Mouse (Mus musculus): ENCODE results near the gene Nlrp6. TPM values are rescaled to one million over a fixed set of nuclear protein-coding genes. Genes with fewer than 3 reads are reported as not detected.
"Not testable (repeated sequence)": the region's sequence is repeated elsewhere in the genome, so short reads cannot be mapped to it uniquely, and the experiment has no call there.

The Nlrp6 gene
- polyA plus RNA-seq, 1 experiment from 2014 or later = 52.8 TPM

DNA sequence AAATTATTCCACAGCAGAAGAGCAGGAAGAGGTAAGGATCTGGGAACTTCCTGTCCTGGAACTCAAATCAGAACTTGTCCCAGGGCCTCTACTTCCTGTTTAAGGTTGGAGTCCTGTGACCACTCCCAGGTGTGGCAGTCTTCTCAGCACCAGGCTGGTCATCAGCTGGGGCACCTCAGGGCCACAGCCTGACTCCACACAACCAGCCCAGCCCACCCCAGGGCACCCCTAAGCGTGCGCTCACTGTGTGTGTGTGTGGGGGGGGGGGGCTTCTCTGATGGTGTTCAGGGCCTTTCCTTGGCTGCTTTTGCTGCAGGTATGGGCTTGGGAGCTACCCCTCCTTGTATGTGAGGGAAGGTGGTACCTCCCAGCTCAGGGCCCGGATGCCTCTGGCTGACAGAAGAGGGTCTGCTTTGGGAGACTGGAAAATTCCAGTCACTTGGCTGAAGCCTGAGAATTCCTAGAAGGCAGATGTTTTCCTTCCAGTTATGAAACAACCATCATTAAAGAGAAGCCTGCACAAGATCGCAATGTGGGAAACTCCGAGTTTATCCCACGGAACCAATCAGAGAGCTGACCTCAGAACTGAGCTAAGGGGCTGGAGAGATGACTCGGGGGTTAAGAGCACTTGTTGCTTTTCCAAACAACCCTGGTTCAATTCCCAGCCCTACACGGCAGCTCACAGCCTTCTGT lies 50.9 kb downstream of the Nlrp6 start:
- Histone ChIP-seq H3K27me3 (replicated peaks; ENCODE audit: control insufficient read depth, insufficient read depth, low read length) (no peaks in the 10 kb centered on the region), H3K9ac (ENCODE audit: low read depth, low read length) (no peak overlapping the region), H3K9me3 (ENCODE audit: control insufficient read depth) (no peaks in the 10 kb centered on the region), H3K4me1 (replicated peaks; ENCODE audit: control insufficient read depth, insufficient read depth, low read length) (0 out of 2 replicates have a peak, but pooled peaks cover 7% of the 10 kb centered on the region), H3K36me3 (ENCODE audit: control insufficient read depth, insufficient read depth) (no peaks in the 10 kb centered on the region), H3K4me2 (replicated peaks; ENCODE audit: low read depth) (no peak overlapping the region), H3K27ac (ENCODE audit: low read depth, low read length) (peak overlapping the region; percentile 77), H3K4me3 (ENCODE audit: low read depth, low read length) (no peak overlapping the region)
- TF ChIP-seq CTCF (IDR thresholded peaks at IDR 0.05; ENCODE audit: low read depth) = no peak
- 62% methylated on average over 8 of the region's 8 CpGs for WGBS
- ATAC-seq = no peak

DNA sequence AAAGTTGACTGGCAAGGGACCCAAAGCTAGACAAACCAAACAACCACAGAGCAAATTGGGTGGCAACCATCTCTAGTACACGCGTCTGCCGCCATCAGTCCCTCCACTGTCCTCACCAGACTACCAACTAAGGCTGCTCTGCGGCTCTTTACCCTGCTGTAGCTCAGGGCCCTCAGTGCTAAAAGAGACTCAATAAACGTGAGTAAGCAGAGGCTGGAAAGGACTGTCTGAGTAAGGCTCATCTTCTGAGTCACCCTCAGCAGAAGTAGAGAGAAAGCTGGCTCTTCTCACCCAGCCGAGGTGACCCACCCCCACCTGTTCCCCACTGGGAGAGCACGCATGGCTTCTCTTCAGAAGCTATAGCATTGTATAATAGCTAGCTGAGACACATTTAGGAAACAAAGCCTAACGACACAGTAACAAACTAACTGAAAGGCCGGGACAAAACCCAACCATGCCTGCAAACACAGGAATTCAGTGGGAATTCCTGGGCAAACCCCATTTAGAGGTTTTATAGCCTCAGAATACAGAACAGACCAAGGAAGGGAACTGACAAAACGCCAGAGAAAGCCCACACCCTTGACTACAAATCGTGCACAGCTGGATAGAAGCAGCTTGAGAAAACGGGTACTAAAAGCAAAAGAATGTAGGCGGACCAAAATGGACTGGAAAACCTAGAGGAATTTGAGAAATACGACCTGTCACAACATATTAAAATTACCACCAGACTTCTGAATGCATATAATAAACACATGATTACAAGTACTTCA lies 52.9 kb downstream of the Nlrp6 start:
- no peaks in the 10 kb centered on the region for H3K27me3 ChIP-seq (replicated peaks; ENCODE audit: control insufficient read depth, insufficient read depth, low read length)
- no peak overlapping the region for H3K9ac ChIP-seq (ENCODE audit: low read depth, low read length)
- no peaks in the 10 kb centered on the region for H3K36me3 ChIP-seq (ENCODE audit: control insufficient read depth, insufficient read depth)
- WGBS = 50% methylated on average over 14 of the region's 14 CpGs
- H3K4me3 ChIP-seq (ENCODE audit: low read depth, low read length) = no peak overlapping the region
- no peak overlapping the region for H3K4me2 ChIP-seq (replicated peaks; ENCODE audit: low read depth)
- 0 out of 2 replicates have a peak overlapping the region, but pooled peaks have one; percentile 41 for H3K27ac ChIP-seq (ENCODE audit: low read depth, low read length)
- H3K4me1 ChIP-seq (replicated peaks; ENCODE audit: control insufficient read depth, insufficient read depth, low read length) = 0 out of 2 replicates have a peak, but pooled peaks cover 7% of the 10 kb centered on the region
- TF ChIP-seq CTCF (IDR thresholded peaks at IDR 0.05; ENCODE audit: low read depth) = no peak
- no peaks in the 10 kb centered on the region for H3K9me3 ChIP-seq (ENCODE audit: control insufficient read depth)
- ATAC-seq = no peak

DNA sequence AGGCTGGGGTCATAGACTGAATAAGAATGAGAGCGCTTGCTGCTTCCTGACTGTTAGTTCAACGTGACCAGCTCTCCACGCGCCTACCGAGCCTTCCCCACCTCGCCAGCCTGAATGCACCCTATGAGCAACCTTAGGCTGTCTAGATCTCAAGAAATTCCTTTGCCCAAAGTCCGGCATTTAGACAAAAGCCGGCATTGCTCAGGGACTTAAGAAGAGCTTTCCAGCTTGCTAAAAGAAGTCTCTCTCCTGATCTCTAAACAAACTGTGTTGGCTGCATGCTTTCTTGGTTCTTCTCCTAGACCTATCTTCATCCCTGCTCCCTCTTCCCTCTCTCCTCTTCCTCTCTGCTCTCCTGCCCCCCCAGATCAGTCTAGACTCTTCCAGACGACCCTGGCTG lies 54.2 kb downstream of the Nlrp6 start:
- Histone ChIP-seq H3K36me3 (ENCODE audit: control insufficient read depth, insufficient read depth) (no peaks in the 10 kb centered on the region), H3K27ac (ENCODE audit: low read depth, low read length) (peak overlapping the region; percentile 28; the same call in 1 of the 2 replicates), H3K4me2 (replicated peaks; ENCODE audit: low read depth) (no peak overlapping the region), H3K4me1 (replicated peaks; ENCODE audit: control insufficient read depth, insufficient read depth, low read length) (0 out of 2 replicates have a peak, but pooled peaks cover 7% of the 10 kb centered on the region), H3K9ac (ENCODE audit: low read depth, low read length) (no peak overlapping the region), H3K27me3 (replicated peaks; ENCODE audit: control insufficient read depth, insufficient read depth, low read length) (no peaks in the 10 kb centered on the region), H3K9me3 (ENCODE audit: control insufficient read depth) (no peaks in the 10 kb centered on the region), H3K4me3 (ENCODE audit: low read depth, low read length) (no peak overlapping the region)
- no peak for ATAC-seq
- TF ChIP-seq CTCF (IDR thresholded peaks at IDR 0.05; ENCODE audit: low read depth) = no peak
- WGBS = 26% methylated on average over 9 of the region's 9 CpGs

GRCm38 (mm10) chr7:140975465-140975864 lies 54.8 kb downstream of the Nlrp6 start:
- no peaks in the 10 kb centered on the region for H3K9me3 ChIP-seq (ENCODE audit: control insufficient read depth)
- TF ChIP-seq CTCF (IDR thresholded peaks at IDR 0.05; ENCODE audit: low read depth) = no peak
- no peak overlapping the region for H3K4me3 ChIP-seq (ENCODE audit: low read depth, low read length)
- WGBS = 54% methylated on average over 3 of the region's 3 CpGs
- no peaks in the 10 kb centered on the region for H3K36me3 ChIP-seq (ENCODE audit: control insufficient read depth, insufficient read depth)
- H3K4me1 ChIP-seq (replicated peaks; ENCODE audit: control insufficient read depth, insufficient read depth, low read length) = 0 out of 2 replicates have a peak, but pooled peaks cover 7% of the 10 kb centered on the region
- no peaks in the 10 kb centered on the region for H3K27me3 ChIP-seq (replicated peaks; ENCODE audit: control insufficient read depth, insufficient read depth, low read length)
- no peak overlapping the region for H3K27ac ChIP-seq (ENCODE audit: low read depth, low read length)
- no peak overlapping the region for H3K4me2 ChIP-seq (replicated peaks; ENCODE audit: low read depth)
- no peak overlapping the region for H3K9ac ChIP-seq (ENCODE audit: low read depth, low read length)
- ATAC-seq = no peak

DNA sequence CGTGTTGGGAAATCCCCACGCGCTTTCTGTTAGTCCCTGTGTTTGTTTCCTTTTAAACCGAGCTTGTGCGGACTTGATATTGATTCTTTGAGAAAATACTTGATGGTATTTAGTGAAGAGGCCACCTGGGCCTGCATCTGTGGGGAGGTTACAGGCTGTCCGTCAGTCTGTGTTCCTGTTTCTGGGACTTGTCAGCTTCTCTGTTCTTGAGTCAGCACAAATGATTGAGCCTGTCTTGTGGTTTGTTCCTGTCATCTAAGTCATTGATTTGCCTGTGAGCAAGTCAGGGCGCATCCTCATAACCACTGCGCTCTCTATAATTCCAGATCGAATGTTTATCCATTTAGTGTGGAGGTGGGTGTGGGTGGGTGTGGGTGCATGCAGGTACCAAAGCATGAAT lies 56.0 kb downstream of the Nlrp6 start:
- H3K4me3 ChIP-seq (ENCODE audit: low read depth, low read length); ATAC-seq; H3K36me3 ChIP-seq (ENCODE audit: control insufficient read depth, insufficient read depth); H3K4me1 ChIP-seq (replicated peaks; ENCODE audit: control insufficient read depth, insufficient read depth, low read length); H3K27ac ChIP-seq (ENCODE audit: low read depth, low read length); H3K9ac ChIP-seq (ENCODE audit: low read depth, low read length); H3K27me3 ChIP-seq (replicated peaks; ENCODE audit: control insufficient read depth, insufficient read depth, low read length); H3K4me2 ChIP-seq (replicated peaks; ENCODE audit: low read depth); H3K9me3 ChIP-seq (ENCODE audit: control insufficient read depth): not testable (repeated sequence)
- WGBS = 83% methylated on average over 9 of the region's 9 CpGs

Other genes with a start within 250 kb of the Nlrp6 start
- gene Olfr45, start 239.0 kb upstream of the Nlrp6 start, polyA plus RNA-seq (2015; fragmentation: Nextera tagmentation; extraction: Ambion mirVana) = not detected in 2 replicates
- gene Olfr541, start 223.6 kb upstream of the Nlrp6 start, polyA plus RNA-seq (2015; fragmentation: Nextera tagmentation; extraction: Ambion mirVana) = not detected in 2 replicates
- gene Cyp2e1, start 157.2 kb upstream of the Nlrp6 start, polyA plus RNA-seq (2015; fragmentation: Nextera tagmentation; extraction: Ambion mirVana) = not detected in 2 replicates
- 0.18 and 0.30 TPM in 2 replicates for gene Syce1, start 133.1 kb upstream of the Nlrp6 start, polyA plus RNA-seq (2015; fragmentation: Nextera tagmentation; extraction: Ambion mirVana)
- gene Zfp941, start 98.7 kb upstream of the Nlrp6 start, polyA plus RNA-seq (2015; fragmentation: Nextera tagmentation; extraction: Ambion mirVana) = 0.59 and 0.76 TPM in 2 replicates
- 52.2 and 55.3 TPM in 2 replicates for gene Urah, start 85.9 kb upstream of the Nlrp6 start, polyA plus RNA-seq (2015; fragmentation: Nextera tagmentation; extraction: Ambion mirVana)
- not detected in 2 replicates for gene Scgb1c1, start 75.4 kb upstream of the Nlrp6 start, polyA plus RNA-seq (2015; fragmentation: Nextera tagmentation; extraction: Ambion mirVana)
- not detected in 2 replicates for gene Odf3, start 73.1 kb upstream of the Nlrp6 start, polyA plus RNA-seq (2015; fragmentation: Nextera tagmentation; extraction: Ambion mirVana)
- not detected in 2 replicates for gene Gm45785, start 64.6 kb upstream of the Nlrp6 start, polyA plus RNA-seq (2015; fragmentation: Nextera tagmentation; extraction: Ambion mirVana)
- gene Ric8a, start 63.9 kb upstream of the Nlrp6 start, polyA plus RNA-seq (2015; fragmentation: Nextera tagmentation; extraction: Ambion mirVana) = 42.3 and 47.7 TPM in 2 replicates
- gene Bet1l, start 63.3 kb upstream of the Nlrp6 start, polyA plus RNA-seq (2015; fragmentation: Nextera tagmentation; extraction: Ambion mirVana) = 42.4 and 52.6 TPM in 2 replicates
- gene Psmd13, start 38.9 kb upstream of the Nlrp6 start, polyA plus RNA-seq (2015; fragmentation: Nextera tagmentation; extraction: Ambion mirVana) = 150 and 155 TPM in 2 replicates
- 28.9 and 30.9 TPM in 2 replicates for gene Sirt3, start 38.6 kb upstream of the Nlrp6 start, polyA plus RNA-seq (2015; fragmentation: Nextera tagmentation; extraction: Ambion mirVana)
- gene Cox8b, start 20.5 kb upstream of the Nlrp6 start, polyA plus RNA-seq (2015; fragmentation: Nextera tagmentation; extraction: Ambion mirVana) = 0.53 and 0.69 TPM in 2 replicates
- 18.9 and 19.4 TPM in 2 replicates for gene Pgghg, start 20.5 kb downstream of the Nlrp6 start, polyA plus RNA-seq (2015; fragmentation: Nextera tagmentation; extraction: Ambion mirVana)
- gene Ifitm5, start 29.4 kb downstream of the Nlrp6 start, polyA plus RNA-seq (2015; fragmentation: Nextera tagmentation; extraction: Ambion mirVana) = 0.34 and 0.75 TPM in 2 replicates
- gene Gm45717, start 35.0 kb downstream of the Nlrp6 start, polyA plus RNA-seq (2015; fragmentation: Nextera tagmentation; extraction: Ambion mirVana) = 0.38 TPM in 1 of 2 replicates, not detected in the other
- 686 and 738 TPM in 2 replicates for gene Ifitm2, start 35.1 kb downstream of the Nlrp6 start, polyA plus RNA-seq (2015; fragmentation: Nextera tagmentation; extraction: Ambion mirVana)
- gene Ifitm1, start 46.3 kb downstream of the Nlrp6 start, polyA plus RNA-seq (2015; fragmentation: Nextera tagmentation; extraction: Ambion mirVana) = 122 and 133 TPM in 2 replicates
- gene Ifitm3, start 89.9 kb downstream of the Nlrp6 start, polyA plus RNA-seq (2015; fragmentation: Nextera tagmentation; extraction: Ambion mirVana) = 324 and 334 TPM in 2 replicates
- gene Ifitm6, start 97.0 kb downstream of the Nlrp6 start, polyA plus RNA-seq (2015; fragmentation: Nextera tagmentation; extraction: Ambion mirVana) = 0.93 and 1.0 TPM in 2 replicates
- not detected in 2 replicates for gene Gm17387, start 108.2 kb downstream of the Nlrp6 start, polyA plus RNA-seq (2015; fragmentation: Nextera tagmentation; extraction: Ambion mirVana)
- 1.9 and 2.9 TPM in 2 replicates for gene B4galnt4, start 140.2 kb downstream of the Nlrp6 start, polyA plus RNA-seq (2015; fragmentation: Nextera tagmentation; extraction: Ambion mirVana)
- 35.3 and 38.6 TPM in 2 replicates for gene Pkp3, start 157.3 kb downstream of the Nlrp6 start, polyA plus RNA-seq (2015; fragmentation: Nextera tagmentation; extraction: Ambion mirVana)
- gene Sigirr, start 179.7 kb downstream of the Nlrp6 start, polyA plus RNA-seq (2015; fragmentation: Nextera tagmentation; extraction: Ambion mirVana) = 42.1 and 43.2 TPM in 2 replicates
- gene Ano9, start 196.9 kb downstream of the Nlrp6 start, polyA plus RNA-seq (2015; fragmentation: Nextera tagmentation; extraction: Ambion mirVana) = 46.8 and 50.1 TPM in 2 replicates
- 36.6 and 37.7 TPM in 2 replicates for gene Ptdss2, start 201.5 kb downstream of the Nlrp6 start, polyA plus RNA-seq (2015; fragmentation: Nextera tagmentation; extraction: Ambion mirVana)